Mouse (Mus musculus) forebrain, embryonic 10.5 days (tissue): ENCODE results near the gene Dnal1. TPM values are rescaled to one million over a fixed set of nuclear protein-coding genes. Genes with fewer than 3 reads are reported as not detected.

Experiments
- DNase-seq: peaks from one replicate; pipeline ENCODE4 v3.0.0-alpha.2; 2017; ENCODE audit warnings: low spot score; ENCODE audit errors: extremely low spot score
- H3K27ac ChIP-seq: fragments of 300-500 bp; sonication (generic); 2 replicates; pipeline ENCODE4 v1.5.1; 2016; ENCODE audit warnings: mild to moderate bottlenecking
- H3K27me3 ChIP-seq: fragments of 300-500 bp; sonication (generic); 2 replicates; pipeline ENCODE4 v1.6.1; 2016; ENCODE audit warnings: mild to moderate bottlenecking; ENCODE audit not compliant: poor library complexity, severe bottlenecking
- H3K36me3 ChIP-seq: fragments of 300-500 bp; sonication (generic); replicated peaks from 2 replicates; pipeline ENCODE4 v1.6.1; 2016; ENCODE audit warnings: mild to moderate bottlenecking, moderate library complexity
- H3K4me1 ChIP-seq: fragments of 300-500 bp; sonication (generic); 2 replicates; pipeline ENCODE4 v1.6.1; 2016
- H3K4me3 ChIP-seq: fragments of 300-500 bp; sonication (generic); 2 replicates; pipeline ENCODE4 v1.5.1; 2016; ENCODE audit warnings: mild to moderate bottlenecking, moderate library complexity
- H3K9me3 ChIP-seq: fragments of 300-500 bp; sonication (generic); 2 replicates; pipeline ENCODE4 v1.6.1; 2016; ENCODE audit warnings: mild to moderate bottlenecking, moderate library complexity
- WGBS: fragments of 180-500 bp; shearing (Covaris S2); methylation state at CpG from one replicate; pipeline ENCODE4 v1.1.7; 2016; 5-methylcytosine and 5-hydroxymethylcytosine counted together
- polyA plus RNA-seq: library from polyadenylated mRNA; unstranded; fragments of >200 nt; fragmentation: Nextera tagmentation; extraction: Ambion mirVana; gene quantifications from 2 replicates; pipeline ENCODE4 v1.2.1, GENCODE M21; 2016

The Dnal1 gene
- polyA plus RNA-seq, 1 experiment from 2014 or later, result 4.2 TPM

DNA sequence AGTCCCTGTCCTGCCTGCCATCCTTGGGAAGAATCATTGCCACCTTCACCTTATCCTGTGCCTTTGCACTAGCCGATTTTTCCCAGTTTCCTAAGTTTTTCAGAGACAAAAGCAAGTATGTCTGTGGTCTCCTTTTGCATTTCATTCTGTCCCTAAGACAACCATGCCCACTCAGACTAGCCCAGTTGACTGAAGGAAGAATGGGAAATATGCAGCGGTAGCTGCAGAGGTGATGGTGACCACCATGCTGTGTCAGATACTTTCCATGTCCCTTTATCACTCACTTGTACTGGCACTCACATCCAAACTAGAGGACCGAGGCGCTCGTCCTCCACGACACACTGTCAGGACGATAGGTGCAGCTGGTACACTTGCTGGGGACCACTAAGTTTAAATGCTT, 23.0 kb downstream of the Dnal1 start:
- no peaks in the 10 kb centered on the region for H3K27me3 ChIP-seq
- 94% methylated on average over 7 of the region's 7 CpGs for WGBS
- DNase-seq, result no peak

DNA sequence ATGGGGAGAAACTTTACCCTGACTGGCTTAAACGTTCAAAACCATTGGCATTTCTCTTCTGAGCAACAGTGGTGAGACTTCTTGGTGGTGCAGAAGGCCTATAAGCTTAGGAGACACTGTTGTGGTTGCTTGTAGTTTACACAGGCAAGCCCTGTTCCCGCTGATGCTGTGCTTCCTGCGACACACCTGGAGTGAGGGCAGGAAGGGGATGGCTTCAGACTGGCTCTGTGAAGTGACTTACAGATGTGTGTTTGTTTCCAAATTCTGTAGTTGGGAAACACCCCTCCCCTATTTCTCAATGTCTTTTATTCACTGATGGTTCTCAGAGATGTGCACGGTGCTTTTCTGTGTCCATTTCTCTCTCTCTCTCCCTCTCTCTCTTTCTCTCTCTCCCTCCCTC, 26.0 kb downstream of the Dnal1 start:
- H3K36me3 ChIP-seq, result peaks cover 36% of the 10 kb centered on the region
- DNase-seq, result no peak
- 79% methylated on average over 4 of the region's 4 CpGs for WGBS
- H3K4me3 ChIP-seq, result no peak overlapping the region
- peaks cover 10% of the 10 kb centered on the region for H3K4me1 ChIP-seq
- H3K9me3 ChIP-seq, result no peaks in the 10 kb centered on the region
- H3K27ac ChIP-seq, result no peak overlapping the region
- H3K27me3 ChIP-seq, result no peaks in the 10 kb centered on the region

More for the DNA sequence above, 23.0 kb downstream of the Dnal1 start:
- Histone ChIP-seq H3K27ac (no peak overlapping the region), H3K9me3 (no peaks in the 10 kb centered on the region), H3K4me3 (no peak overlapping the region), H3K4me1 (peaks cover 5% of the 10 kb centered on the region), H3K36me3 (peaks cover 35% of the 10 kb centered on the region)

- Histone ChIP-seq H3K9me3 (no peaks in the 10 kb centered on the region), H3K36me3 (peaks cover 27% of the 10 kb centered on the region), H3K4me3 (no peak overlapping the region), H3K27me3 (no peaks in the 10 kb centered on the region), H3K27ac (no peak overlapping the region), H3K4me1 (peaks cover 10% of the 10 kb centered on the region)
- DNase-seq, result no peak
- 89% methylated on average over 4 of the region's 4 CpGs for WGBS
Observed at GRCm38 (mm10) chr12:84141271-84141670, 27.1 kb downstream of the Dnal1 start.

GRCm38 (mm10) chr12:84142281-84143050, 28.3 kb downstream of the Dnal1 start:
- 64% methylated on average over 14 of the region's 14 CpGs for WGBS
- Histone ChIP-seq H3K27ac (no peak overlapping the region), H3K36me3 (peaks cover 19% of the 10 kb centered on the region), H3K4me3 (no peak overlapping the region), H3K27me3 (no peaks in the 10 kb centered on the region; the same call in 1 of the 2 replicates), H3K9me3 (no peaks in the 10 kb centered on the region), H3K4me1 (peaks cover 18% of the 10 kb centered on the region)
- no peak for DNase-seq

DNA sequence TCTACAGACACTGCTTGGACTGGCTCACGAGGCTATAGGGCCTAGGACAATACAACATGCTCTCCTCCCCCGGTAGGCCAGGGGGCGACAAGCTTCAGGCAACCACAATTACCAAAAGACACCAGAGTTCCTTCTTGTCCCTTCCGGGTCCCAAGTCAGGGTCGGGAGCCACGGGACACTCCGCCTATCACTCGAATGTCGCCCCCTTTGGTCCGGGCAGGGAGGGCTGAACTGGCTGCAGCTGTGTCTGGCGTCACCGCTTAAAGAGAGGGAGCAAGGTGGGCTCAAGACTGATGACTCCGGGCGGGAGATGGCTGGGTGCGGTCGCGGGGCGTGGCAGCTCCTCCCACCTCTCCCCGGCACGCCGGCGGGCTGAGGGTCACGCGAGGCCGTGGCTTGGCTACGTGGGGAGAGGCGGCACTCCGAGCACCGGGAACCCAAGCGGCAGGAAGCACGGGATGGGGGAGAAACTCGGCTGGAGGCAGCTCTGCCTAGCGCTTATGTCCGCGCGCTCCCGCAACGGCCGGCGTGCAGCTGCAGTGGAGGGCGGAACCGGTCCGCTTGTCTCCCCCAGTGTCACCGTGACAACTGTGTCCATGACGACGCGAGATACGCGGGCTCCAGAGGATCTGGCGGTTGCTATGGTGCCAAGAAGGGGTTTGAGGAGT, 33.9 kb downstream of the Dnal1 start, which contains the start of gene Pnma1:
Gene Pnma1 (minus strand): TSS at position 536 of the 668 bp plus-strand sequence.
- Histone ChIP-seq H3K27ac (peak within 1 kb of the TSS; percentile 86), H3K4me1 (peaks cover 46% of the 10 kb centered on the region), H3K4me3 (peak within 1 kb of the TSS; percentile 73), H3K9me3 (no peaks in the 10 kb centered on the region), H3K27me3 (no peaks in the 10 kb centered on the region; the same call in 1 of the 2 replicates), H3K36me3 (peaks cover 41% of the 10 kb centered on the region)
- WGBS, result 1% methylated on average over 50 of the region's 50 CpGs
- peak; percentile 90 for DNase-seq

GRCm38 (mm10) chr12:84148622-84149012, 34.5 kb downstream of the Dnal1 start:
- H3K9me3 ChIP-seq, result no peaks in the 10 kb centered on the region
- WGBS, result 14% methylated on average over 10 of the region's 10 CpGs
- H3K4me1 ChIP-seq, result peaks cover 46% of the 10 kb centered on the region
- peaks cover 45% of the 10 kb centered on the region for H3K36me3 ChIP-seq
- peak overlapping the region; percentile 73 for H3K4me3 ChIP-seq
- peak overlapping the region; percentile 86 for H3K27ac ChIP-seq
- no peak for DNase-seq
- no peaks in the 10 kb centered on the region; the same call in 1 of the 2 replicates for H3K27me3 ChIP-seq

- no peak overlapping the region for H3K4me3 ChIP-seq
- no peak for DNase-seq
- peak overlapping the region; percentile 9; the same call in 1 of the 2 replicates for H3K27ac ChIP-seq
- 79% methylated on average over 15 of the region's 15 CpGs for WGBS
- H3K4me1 ChIP-seq, result peaks cover 46% of the 10 kb centered on the region
- no peaks in the 10 kb centered on the region; the same call in 1 of the 2 replicates for H3K27me3 ChIP-seq
- peaks cover 55% of the 10 kb centered on the region for H3K36me3 ChIP-seq
- no peaks in the 10 kb centered on the region for H3K9me3 ChIP-seq
Observed at GRCm38 (mm10) chr12:84149971-84150370, 35.8 kb downstream of the Dnal1 start.

DNA sequence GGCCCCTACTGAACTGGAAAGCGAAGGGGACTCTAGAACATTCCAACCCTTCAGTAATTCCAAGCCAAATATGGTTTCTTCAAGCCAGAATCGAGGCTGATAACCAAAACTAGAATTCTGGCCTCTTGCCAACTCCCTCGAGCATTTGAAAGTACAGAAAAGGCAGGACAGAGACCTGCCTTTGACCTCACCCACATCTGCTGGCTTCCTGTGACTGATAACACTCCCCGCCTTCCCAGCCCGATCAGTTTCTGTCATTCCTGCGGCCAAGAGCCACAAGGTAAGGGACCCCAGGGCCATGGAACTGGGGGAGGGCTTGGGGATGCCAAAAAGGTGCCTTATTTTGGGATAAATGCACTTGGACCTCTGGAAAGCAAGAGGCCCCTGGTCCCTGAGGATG, 36.8 kb downstream of the Dnal1 start:
- Histone ChIP-seq H3K4me1 (peaks cover 46% of the 10 kb centered on the region), H3K27me3 (no peaks in the 10 kb centered on the region; the same call in 1 of the 2 replicates), H3K9me3 (no peaks in the 10 kb centered on the region), H3K4me3 (no peak overlapping the region), H3K27ac (peak overlapping the region; percentile 51; the same call in 1 of the 2 replicates), H3K36me3 (peaks cover 65% of the 10 kb centered on the region)
- no peak for DNase-seq
- WGBS, result 86% methylated on average over 6 of the region's 6 CpGs

DNA sequence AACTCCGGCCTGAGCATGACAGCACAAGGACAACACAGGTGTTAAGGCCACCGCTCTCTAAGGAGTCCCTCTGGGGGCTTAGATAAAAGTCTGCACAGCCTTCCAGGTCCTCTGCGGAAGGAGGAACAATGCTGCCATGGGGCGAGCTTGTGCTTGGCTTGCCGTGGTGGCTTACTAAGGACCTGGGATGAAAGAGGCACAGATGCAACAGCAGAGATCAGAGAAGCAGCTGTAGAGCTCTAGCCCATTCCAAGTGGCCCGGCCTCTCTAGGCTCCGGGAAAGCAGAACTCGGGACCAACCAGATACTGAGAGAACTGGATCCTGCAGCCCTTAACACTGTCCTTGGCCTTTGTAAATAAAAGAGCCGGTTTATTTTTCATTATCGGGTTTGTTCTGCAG, 37.7 kb downstream of the Dnal1 start:
- Histone ChIP-seq H3K9me3 (no peaks in the 10 kb centered on the region), H3K4me3 (no peak overlapping the region; the same call in 1 of the 2 replicates), H3K27ac (peak overlapping the region; percentile 51; the same call in 1 of the 2 replicates), H3K27me3 (no peaks in the 10 kb centered on the region; the same call in 1 of the 2 replicates), H3K4me1 (peaks cover 43% of the 10 kb centered on the region), H3K36me3 (peaks cover 72% of the 10 kb centered on the region)
- DNase-seq, result no peak
- WGBS, result 90% methylated on average over 10 of the region's 10 CpGs

DNA sequence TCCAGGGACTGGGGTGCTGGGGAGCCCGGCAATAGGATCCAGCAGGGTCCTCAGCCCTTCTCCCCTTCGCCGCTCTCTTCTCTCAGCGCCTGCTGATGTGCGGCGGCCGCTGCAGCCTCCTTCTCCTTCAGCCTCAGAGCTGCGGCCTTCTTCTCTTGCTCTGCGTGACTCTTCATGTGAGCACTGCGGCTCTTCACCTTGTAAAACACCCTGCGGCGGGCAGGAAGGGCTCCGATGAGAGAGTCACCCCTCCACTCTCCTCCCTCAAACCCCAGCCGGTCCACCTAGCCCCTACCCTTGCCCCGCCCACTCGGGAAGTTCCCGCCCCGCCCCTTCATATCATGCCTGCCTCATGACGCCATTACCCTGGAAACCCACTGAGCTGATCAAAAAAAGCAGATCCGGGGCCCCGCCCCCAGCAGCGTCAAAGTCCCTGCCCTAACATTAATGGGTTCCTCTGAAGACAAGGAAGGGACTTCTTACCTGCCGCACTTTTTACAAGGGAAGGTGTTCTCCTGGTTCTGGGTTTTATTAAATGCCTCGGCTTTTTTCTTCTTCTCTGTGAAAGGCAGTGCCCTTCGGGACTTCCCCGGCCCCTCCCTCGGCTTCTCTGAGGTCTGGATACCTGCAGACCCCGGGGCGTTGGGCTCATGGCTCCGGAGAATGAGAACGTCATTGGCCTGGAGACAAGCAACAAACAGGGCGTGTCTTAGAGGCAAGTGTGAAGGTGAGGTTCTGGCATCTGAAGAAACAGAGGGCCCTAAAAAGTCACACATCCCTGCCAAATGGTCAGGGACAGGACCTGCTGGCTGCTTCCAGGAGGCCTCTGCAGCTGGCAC, 38.4 kb downstream of the Dnal1 start:
- WGBS, result 79% methylated on average over 32 of the region's 32 CpGs
- peaks cover 78% of the 10 kb centered on the region for H3K36me3 ChIP-seq
- no peak for DNase-seq
- H3K27me3 ChIP-seq, result no peaks in the 10 kb centered on the region
- H3K4me3 ChIP-seq, result no peak overlapping the region
- H3K27ac ChIP-seq, result no peak overlapping the region
- peaks cover 37% of the 10 kb centered on the region for H3K4me1 ChIP-seq
- H3K9me3 ChIP-seq, result no peaks in the 10 kb centered on the region

DNA sequence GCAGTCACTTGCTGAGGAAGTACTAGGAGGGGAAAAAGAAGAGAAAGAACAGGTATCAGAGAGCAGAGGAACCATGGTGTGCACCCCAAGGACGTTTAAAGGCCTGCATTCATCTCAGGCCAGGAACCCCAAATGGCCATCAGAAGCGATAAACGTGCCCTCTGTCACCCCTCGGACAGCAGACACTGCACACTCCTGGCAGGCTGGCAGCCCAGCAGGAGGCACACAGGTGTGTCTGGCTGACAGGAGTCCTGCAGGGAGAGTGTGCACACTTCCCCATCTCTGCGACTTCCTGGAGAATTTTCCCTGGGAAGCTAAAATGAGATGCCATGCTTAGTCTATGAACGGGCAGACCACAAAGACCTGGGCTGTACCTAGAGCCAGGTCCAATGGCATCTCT, 39.2 kb downstream of the Dnal1 start:
- Histone ChIP-seq H3K4me1 (peaks cover 29% of the 10 kb centered on the region), H3K4me3 (no peak overlapping the region), H3K36me3 (peaks cover 86% of the 10 kb centered on the region), H3K27ac (no peak overlapping the region), H3K27me3 (no peaks in the 10 kb centered on the region), H3K9me3 (no peaks in the 10 kb centered on the region)
- DNase-seq, result no peak
- 87% methylated on average over 6 of the region's 6 CpGs for WGBS

- H3K36me3 ChIP-seq, result peaks cover 99% of the 10 kb centered on the region
- WGBS, result 83% methylated on average over 11 of the region's 11 CpGs
Observed at GRCm38 (mm10) chr12:84154786-84155522, 40.8 kb downstream of the Dnal1 start.

More at GRCm38 (mm10) chr12:84154786-84155522, 40.8 kb downstream of the Dnal1 start:
- Histone ChIP-seq H3K4me3 (no peak overlapping the region), H3K27me3 (no peaks in the 10 kb centered on the region), H3K27ac (no peak overlapping the region), H3K4me1 (peaks cover 16% of the 10 kb centered on the region), H3K9me3 (no peaks in the 10 kb centered on the region)
- no peak for DNase-seq
